Mouse (Mus musculus) spleen, adult 2 months (tissue): ENCODE measurements around the gene Mrpl54. TPM values are rescaled to one million over a fixed set of nuclear protein-coding genes. Genes with fewer than 3 reads are reported as not detected.

ENCODE experiments used
- DNase-seq, 2 experiments: peaks; one replicate each; pipeline versions ENCODE4 v3.0.0 to v3.0.0-alpha.2; 2012 to 2021; ENCODE audit warnings: low spot score in 2 of 2, low read depth in 1 of 2
- H3K27ac ChIP-seq: fragments of 200-500 bp; 2 replicates; pipeline ENCODE4 v1.5.1; 2012; ENCODE audit warnings: low read length, inconsistent platforms; ENCODE audit not compliant: insufficient read depth
- H3K27me3 ChIP-seq: fragments of 200-500 bp; 2 replicates; pipeline ENCODE4 v1.6.1; 2012; ENCODE audit warnings: mild to moderate bottlenecking, moderate library complexity, low read length, inconsistent platforms; ENCODE audit not compliant: control insufficient read depth, insufficient read depth
- H3K36me3 ChIP-seq: fragments of 200-500 bp; 2 replicates; pipeline ENCODE4 v1.6.1; 2012; ENCODE audit warnings: mild to moderate bottlenecking, low read length, inconsistent platforms; ENCODE audit not compliant: control insufficient read depth, insufficient read depth
- H3K4me1 ChIP-seq: fragments of 200-500 bp; 2 replicates; pipeline ENCODE4 v1.6.1; 2011; ENCODE audit warnings: inconsistent platforms; ENCODE audit not compliant: control insufficient read depth, insufficient read depth, insufficient read length
- H3K4me3 ChIP-seq: fragments of 200-500 bp; 2 replicates; pipeline ENCODE4 v1.5.1; 2011; ENCODE audit warnings: mild to moderate bottlenecking, inconsistent platforms; ENCODE audit not compliant: insufficient read depth, insufficient read length; ENCODE audit errors: extremely low read depth
- CTCF ChIP-seq: fragments of 200-500 bp; IDR thresholded peaks from 2 replicates; pipeline ENCODE4 v1.5.1; 2011; ENCODE audit warnings: mild to moderate bottlenecking, inconsistent platforms; ENCODE audit not compliant: insufficient read depth, insufficient read length, insufficient replicate concordance; ENCODE audit errors: extremely low read depth
- POLR2A ChIP-seq: fragments of 200-500 bp; IDR thresholded peaks from 2 replicates; pipeline ENCODE4 v1.6.1; 2011; ENCODE audit warnings: low read depth, low read length, inconsistent platforms
- WGBS: fragments of 180-500 bp; shearing (Covaris S2); methylation state at CpG from one replicate; pipeline ENCODE4 v1.1.7; 2018; 5-methylcytosine and 5-hydroxymethylcytosine counted together
- polyA plus RNA-seq: library from polyadenylated mRNA; depleted of rRNA; stranded (reverse); fragments of >200 nt; gene quantifications from 2 replicates; pipeline ENCODE4 v1.2.3, GENCODE M21; 2012

The Mrpl54 gene
- polyA plus RNA-seq, 1 experiment = 63.6 TPM

GRCm38 (mm10) chr10:81236471-81237268, 30.1 kb downstream of the Mrpl54 start:
- Histone ChIP-seq H3K27ac (no peak overlapping the region), H3K4me1 (peaks cover 7% of the 10 kb centered on the region), H3K27me3 (peaks cover 6% of the 10 kb centered on the region; the same call in 1 of the 2 replicates), H3K4me3 (no peak overlapping the region), H3K36me3 (no peaks in the 10 kb centered on the region)
- no peak for DNase-seq
- WGBS = 89% methylated on average over 12 of the region's 12 CpGs
- TF ChIP-seq CTCF (no peak), POLR2A (no peak)

GRCm38 (mm10) chr10:81234206-81234605, 32.5 kb downstream of the Mrpl54 start:
- no peaks in the 10 kb centered on the region for H3K36me3 ChIP-seq
- peaks cover 10% of the 10 kb centered on the region for H3K4me1 ChIP-seq
- H3K4me3 ChIP-seq = no peak overlapping the region
- no peak overlapping the region for H3K27ac ChIP-seq
- H3K27me3 ChIP-seq = peaks cover 4% of the 10 kb centered on the region; the same call in 1 of the 2 replicates
- DNase-seq = no peak
- TF ChIP-seq CTCF (no peak), POLR2A (no peak)
- WGBS = 94% methylated on average over 6 of the region's 6 CpGs

- no peaks in the 10 kb centered on the region for H3K36me3 ChIP-seq
- H3K4me1 ChIP-seq = peaks cover 10% of the 10 kb centered on the region
- no peak for DNase-seq
- no peak overlapping the region for H3K27ac ChIP-seq
- H3K4me3 ChIP-seq = peak overlapping the region; percentile 64
- peaks cover 5% of the 10 kb centered on the region; the same call in 1 of the 2 replicates for H3K27me3 ChIP-seq
- WGBS = 3% methylated on average over 28 of the region's 28 CpGs
- TF ChIP-seq CTCF (no peak), POLR2A (no peak)
Measured at GRCm38 (mm10) chr10:81233226-81233585, 33.5 kb downstream of the Mrpl54 start.

- H3K27me3 ChIP-seq = peaks cover 5% of the 10 kb centered on the region; the same call in 1 of the 2 replicates
- no peak within 1 kb of the TSS for H3K27ac ChIP-seq
- TF ChIP-seq POLR2A (peak; percentile 14; the same call in 1 of the 2 replicates), CTCF (no peak)
- 11% methylated on average over 29 of the region's 29 CpGs for WGBS
- no peaks in the 10 kb centered on the region for H3K36me3 ChIP-seq
- peak; percentile 78 to 91 for DNase-seq
- peak within 1 kb of the TSS; percentile 64 for H3K4me3 ChIP-seq
- peaks cover 10% of the 10 kb centered on the region for H3K4me1 ChIP-seq
Measured at GRCm38 (mm10) chr10:81232580-81233225, 34.0 kb downstream of the Mrpl54 start, which contains the start of gene Zfr2. TSS of gene Zfr2 (plus strand) at chr10:81233155.

GRCm38 (mm10) chr10:81231436-81231835, 35.3 kb downstream of the Mrpl54 start:
- TF ChIP-seq CTCF = no peak
- no peak for TF ChIP-seq POLR2A
- H3K4me3 ChIP-seq = no peak overlapping the region
- H3K27ac ChIP-seq = no peak overlapping the region
- H3K36me3 ChIP-seq = no peaks in the 10 kb centered on the region
- peaks cover 5% of the 10 kb centered on the region; the same call in 1 of the 2 replicates for H3K27me3 ChIP-seq
- 64% methylated on average over 7 of the region's 7 CpGs for WGBS
- no peak for DNase-seq
- H3K4me1 ChIP-seq = peaks cover 10% of the 10 kb centered on the region

- Histone ChIP-seq H3K4me1 (peaks cover 10% of the 10 kb centered on the region), H3K36me3 (no peaks in the 10 kb centered on the region), H3K27me3 (peaks cover 5% of the 10 kb centered on the region; the same call in 1 of the 2 replicates), H3K4me3 (peak within 1 kb of the TSS; percentile 24), H3K27ac (no peak within 1 kb of the TSS)
- DNase-seq = no peak
- 14% methylated on average over 27 of the region's 27 CpGs for WGBS
- TF ChIP-seq POLR2A = no peak
- peak; percentile 21; the same call in 1 of the 2 replicates for TF ChIP-seq CTCF
Measured at GRCm38 (mm10) chr10:81230438-81231332, 36.0 kb downstream of the Mrpl54 start, which contains the start of gene Atcay. TSS of gene Atcay (minus strand) at chr10:81230833.
